Mouse (Mus musculus) olfactory bulb, adult 2 months (tissue): ENCODE measurements around the gene Crygn.

Source experiments
- CTCF ChIP-seq: fragments of 200-500 bp; IDR thresholded peaks from 2 replicates; pipeline ENCODE4 v1.5.1; 2012; ENCODE audit warnings: low read depth, mild to moderate bottlenecking, low read length, moderate library complexity; ENCODE audit not compliant: insufficient read depth
- POLR2A ChIP-seq: fragments of 200-500 bp; IDR thresholded peaks from 2 replicates; pipeline ENCODE4 v1.6.1; 2012; ENCODE audit warnings: mild to moderate bottlenecking, low read depth, low read length, moderate library complexity; ENCODE audit not compliant: insufficient read depth

GRCm38 (mm10) chr5:24782957-24783356 is 25.1 kb upstream of the Crygn start:
- TF ChIP-seq POLR2A: no peak
- no peak for TF ChIP-seq CTCF
